Mouse (Mus musculus): Measurements from ENCODE around the gene Pnldc1. TPM values are rescaled to one million over a fixed set of nuclear protein-coding genes. Genes with fewer than 3 reads are reported as not detected.
A peak's percentile ranks its signal among the peaks of the same experiment; 100 is the strongest.
"Not testable (repeated sequence)": the region's sequence is repeated elsewhere in the genome, so short reads cannot be mapped to it uniquely, and the experiment has no call there.

Gene Pnldc1
- polyA plus RNA-seq (2014; fragmentation: Nextera tagmentation; extraction: Ambion mirVana): 1.0 and 1.5 TPM in 2 replicates

GRCm38 (mm10) chr17:12909361-12910280, at the start of gene Pnldc1:
Pnldc1 (minus strand) TSS chr17:12910230.
- Histone ChIP-seq H3K36me3 (ENCODE audit: control insufficient read depth, insufficient read depth, low read length) (peaks cover 5% of the 10 kb centered on the region), H3K4me2 (replicated peaks; ENCODE audit: low read depth, low read length) (no peak within 1 kb of the TSS), H3K27ac (ENCODE audit: low read depth, low read length) (no peak within 1 kb of the TSS), H3K9me3 (ENCODE audit: control insufficient read depth, low read length) (no peaks in the 10 kb centered on the region), H3K9ac (ENCODE audit: low read depth, low read length) (no peak within 1 kb of the TSS), H3K4me3 (ENCODE audit: low read depth, low read length) (no peak within 1 kb of the TSS), H3K4me1 (replicated peaks; ENCODE audit: control insufficient read depth, insufficient read depth, low read length) (no peaks in the 10 kb centered on the region), H3K27me3 (ENCODE audit: control insufficient read depth, insufficient read depth, low read length) (no peaks in the 10 kb centered on the region)
- DNase-seq (ENCODE audit: low spot score): no peak
- no peak for ATAC-seq (ENCODE audit: low FRiP score)
- WGBS: 81% methylated on average over 35 of the region's 35 CpGs

GRCm38 (mm10) chr17:12959377-12959776, 49.3 kb upstream of the Pnldc1 start:
- not testable (repeated sequence) for ATAC-seq (ENCODE audit: low FRiP score); H3K27ac ChIP-seq (ENCODE audit: low read depth, low read length); H3K9ac ChIP-seq (ENCODE audit: low read depth, low read length); H3K4me2 ChIP-seq (replicated peaks; ENCODE audit: low read depth, low read length); H3K4me1 ChIP-seq (replicated peaks; ENCODE audit: control insufficient read depth, insufficient read depth, low read length); DNase-seq (ENCODE audit: low spot score); H3K36me3 ChIP-seq (ENCODE audit: control insufficient read depth, insufficient read depth, low read length); H3K27me3 ChIP-seq (ENCODE audit: control insufficient read depth, insufficient read depth, low read length); H3K9me3 ChIP-seq (ENCODE audit: control insufficient read depth, low read length)
- whole genome bisulfite sequencing: 13% methylated on average over 1 of the region's 2 CpGs
- 0 out of 2 replicates have a peak overlapping the region, but pooled peaks have one; percentile 16 for H3K4me3 ChIP-seq (ENCODE audit: low read depth, low read length)

GRCm38 (mm10) chr17:12956664-12957063, 46.6 kb upstream of the Pnldc1 start:
- Histone ChIP-seq H3K9ac (ENCODE audit: low read depth, low read length) (no peak overlapping the region), H3K9me3 (ENCODE audit: control insufficient read depth, low read length) (no peaks in the 10 kb centered on the region), H3K4me1 (replicated peaks; ENCODE audit: control insufficient read depth, insufficient read depth, low read length) (0 out of 2 replicates have a peak, but pooled peaks cover 3% of the 10 kb centered on the region), H3K4me3 (ENCODE audit: low read depth, low read length) (no peak overlapping the region), H3K36me3 (ENCODE audit: control insufficient read depth, insufficient read depth, low read length) (0 out of 2 replicates have a peak, but pooled peaks cover 2% of the 10 kb centered on the region), H3K27ac (ENCODE audit: low read depth, low read length) (no peak overlapping the region), H3K27me3 (ENCODE audit: control insufficient read depth, insufficient read depth, low read length) (no peaks in the 10 kb centered on the region), H3K4me2 (replicated peaks; ENCODE audit: low read depth, low read length) (no peak overlapping the region)
- 96% methylated on average over 8 of the region's 8 CpGs for WGBS
- ATAC-seq (ENCODE audit: low FRiP score) (no peak), DNase-seq (ENCODE audit: low spot score) (no peak)

- Histone ChIP-seq H3K9ac (ENCODE audit: low read depth, low read length) (no peak overlapping the region), H3K9me3 (ENCODE audit: control insufficient read depth, low read length) (no peaks in the 10 kb centered on the region), H3K4me3 (ENCODE audit: low read depth, low read length) (no peak overlapping the region), H3K36me3 (ENCODE audit: control insufficient read depth, insufficient read depth, low read length) (peaks cover 19% of the 10 kb centered on the region), H3K27ac (ENCODE audit: low read depth, low read length) (no peak overlapping the region), H3K4me2 (replicated peaks; ENCODE audit: low read depth, low read length) (no peak overlapping the region), H3K27me3 (ENCODE audit: control insufficient read depth, insufficient read depth, low read length) (no peaks in the 10 kb centered on the region), H3K4me1 (replicated peaks; ENCODE audit: control insufficient read depth, insufficient read depth, low read length) (no peaks in the 10 kb centered on the region)
- no peak for ATAC-seq (ENCODE audit: low FRiP score)
- DNase-seq (ENCODE audit: low spot score): no peak
- WGBS: 97% methylated on average over 5 of the region's 5 CpGs
These were observed 39.6 kb upstream of the Pnldc1 start for GRCm38 (mm10) chr17:12949669-12950068.

- Histone ChIP-seq H3K27ac (ENCODE audit: low read depth, low read length) (no peak overlapping the region), H3K36me3 (ENCODE audit: control insufficient read depth, insufficient read depth, low read length) (peaks cover 14% of the 10 kb centered on the region), H3K27me3 (ENCODE audit: control insufficient read depth, insufficient read depth, low read length) (no peaks in the 10 kb centered on the region), H3K9me3 (ENCODE audit: control insufficient read depth, low read length) (no peaks in the 10 kb centered on the region), H3K9ac (ENCODE audit: low read depth, low read length) (no peak overlapping the region), H3K4me2 (replicated peaks; ENCODE audit: low read depth, low read length) (no peak overlapping the region), H3K4me3 (ENCODE audit: low read depth, low read length) (no peak overlapping the region), H3K4me1 (replicated peaks; ENCODE audit: control insufficient read depth, insufficient read depth, low read length) (0 out of 2 replicates have a peak, but pooled peaks cover 2% of the 10 kb centered on the region)
- 93% methylated on average over 6 of the region's 6 CpGs for WGBS
- DNase-seq (ENCODE audit: low spot score) (no peak), ATAC-seq (ENCODE audit: low FRiP score) (no peak)
These were observed 32.6 kb upstream of the Pnldc1 start for GRCm38 (mm10) chr17:12942459-12943162.

- H3K36me3 ChIP-seq (ENCODE audit: control insufficient read depth, insufficient read depth, low read length): peaks cover 13% of the 10 kb centered on the region
- ATAC-seq (ENCODE audit: low FRiP score): no peak
These were observed 31.7 kb upstream of the Pnldc1 start for GRCm38 (mm10) chr17:12941543-12942260.

GRCm38 (mm10) chr17:12940151-12940805, 30.2 kb upstream of the Pnldc1 start, which contains the start of gene Acat3:
Acat3 (minus strand) TSS chr17:12940600.
- H3K9me3 ChIP-seq (ENCODE audit: control insufficient read depth, low read length): no peaks in the 10 kb centered on the region
- DNase-seq (ENCODE audit: low spot score) (no peak), ATAC-seq (ENCODE audit: low FRiP score) (0 out of 2 replicates have a peak, but pooled peaks have one; percentile 55)
- H3K4me2 ChIP-seq (replicated peaks; ENCODE audit: low read depth, low read length): peak within 1 kb of the TSS; percentile 39
- H3K4me1 ChIP-seq (replicated peaks; ENCODE audit: control insufficient read depth, insufficient read depth, low read length): 0 out of 2 replicates have a peak, but pooled peaks cover 2% of the 10 kb centered on the region
- H3K27ac ChIP-seq (ENCODE audit: low read depth, low read length): no peak within 1 kb of the TSS
- H3K36me3 ChIP-seq (ENCODE audit: control insufficient read depth, insufficient read depth, low read length): peaks cover 5% of the 10 kb centered on the region; the same call in 1 of the 2 replicates
- WGBS: 15% methylated on average over 26 of the region's 27 CpGs
- H3K4me3 ChIP-seq (ENCODE audit: low read depth, low read length): no peak within 1 kb of the TSS
- H3K27me3 ChIP-seq (ENCODE audit: control insufficient read depth, insufficient read depth, low read length): no peaks in the 10 kb centered on the region
- H3K9ac ChIP-seq (ENCODE audit: low read depth, low read length): no peak within 1 kb of the TSS

More at GRCm38 (mm10) chr17:12941543-12942260, 31.7 kb upstream of the Pnldc1 start:
- H3K27ac ChIP-seq (ENCODE audit: low read depth, low read length): no peak overlapping the region
- no peak overlapping the region for H3K4me3 ChIP-seq (ENCODE audit: low read depth, low read length)
- H3K4me1 ChIP-seq (replicated peaks; ENCODE audit: control insufficient read depth, insufficient read depth, low read length): 0 out of 2 replicates have a peak, but pooled peaks cover 2% of the 10 kb centered on the region
- WGBS: 77% methylated on average over 8 of the region's 8 CpGs
- no peak overlapping the region for H3K9ac ChIP-seq (ENCODE audit: low read depth, low read length)
- no peaks in the 10 kb centered on the region for H3K27me3 ChIP-seq (ENCODE audit: control insufficient read depth, insufficient read depth, low read length)
- DNase-seq (ENCODE audit: low spot score): no peak
- H3K4me2 ChIP-seq (replicated peaks; ENCODE audit: low read depth, low read length): no peak overlapping the region
- no peaks in the 10 kb centered on the region for H3K9me3 ChIP-seq (ENCODE audit: control insufficient read depth, low read length)
